Mouse (Mus musculus): ENCODE measurements around the gene Kcnf1.
"Not testable (repeated sequence)": the region's sequence is repeated elsewhere in the genome, so short reads cannot be mapped to it uniquely, and the experiment has no call there.

The Kcnf1 gene

DNA sequence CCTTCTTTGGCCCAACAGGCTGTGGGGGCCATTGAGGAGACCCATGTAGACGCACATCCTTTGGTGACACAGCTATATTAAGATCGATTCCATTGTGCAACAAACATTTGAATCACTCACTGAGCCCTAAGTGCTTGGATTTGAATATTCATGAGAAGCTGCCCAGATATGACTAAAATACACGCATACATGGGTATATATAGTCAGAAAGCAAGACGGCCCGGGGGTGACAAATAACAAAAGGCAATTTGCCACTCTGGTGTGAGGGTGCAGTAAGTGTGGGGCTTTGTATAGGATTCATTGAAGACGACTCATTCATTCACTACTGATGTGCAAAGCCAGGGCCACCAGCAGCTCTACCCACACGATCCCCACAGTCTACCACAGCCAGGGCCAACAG lies 17.1 kb downstream of the Kcnf1 start:
- no peak for DNase-seq (ENCODE audit: low read depth, low spot score)

GRCm38 (mm10) chr12:17157558-17157957 lies 19.1 kb downstream of the Kcnf1 start:
- no peak for DNase-seq (ENCODE audit: low read depth, low spot score)

- DNase-seq (ENCODE audit: low read depth, low spot score) = no peak
Measured at GRCm38 (mm10) chr12:17155781-17156180, 20.9 kb downstream of the Kcnf1 start.

DNA sequence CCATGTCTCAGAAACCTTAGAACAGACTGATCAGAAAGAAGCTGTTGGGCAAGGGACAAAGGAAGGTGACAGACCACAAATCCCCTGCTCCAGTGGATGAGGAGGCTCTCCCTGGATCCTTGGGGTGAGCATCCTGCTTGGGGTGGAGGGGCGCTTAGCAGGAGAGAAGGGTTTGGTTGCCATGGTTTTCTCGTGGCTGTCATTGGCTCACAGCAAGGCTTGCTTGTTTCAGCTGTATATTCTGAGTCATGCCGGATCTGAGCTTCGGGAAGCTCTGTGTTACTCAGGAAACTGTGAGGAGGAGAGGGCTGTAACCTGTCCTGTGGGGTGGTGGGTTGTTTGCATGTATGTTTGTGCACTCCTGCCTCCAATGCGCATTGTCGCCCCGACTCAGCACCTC lies 23.8 kb downstream of the Kcnf1 start:
- DNase-seq (ENCODE audit: low read depth, low spot score) = no peak

- no peak for DNase-seq (ENCODE audit: low read depth, low spot score)
Measured at GRCm38 (mm10) chr12:17148920-17149319, 27.8 kb downstream of the Kcnf1 start.

GRCm38 (mm10) chr12:17141791-17142190 lies 34.9 kb downstream of the Kcnf1 start:
- no peak for DNase-seq (ENCODE audit: low read depth, low spot score)

GRCm38 (mm10) chr12:17140436-17140835 lies 36.3 kb downstream of the Kcnf1 start:
- no peak for DNase-seq (ENCODE audit: low read depth, low spot score)

GRCm38 (mm10) chr12:17134546-17135096 lies 42.1 kb downstream of the Kcnf1 start:
- no peak for DNase-seq (ENCODE audit: low read depth, low spot score)

GRCm38 (mm10) chr12:17132243-17132642 lies 44.4 kb downstream of the Kcnf1 start:
- DNase-seq (ENCODE audit: low read depth, low spot score) = no peak

GRCm38 (mm10) chr12:17131563-17131962 lies 45.1 kb downstream of the Kcnf1 start:
- DNase-seq (ENCODE audit: low read depth, low spot score) = no peak

- DNase-seq (ENCODE audit: low read depth, low spot score) = not testable (repeated sequence)
Measured at GRCm38 (mm10) chr12:17122881-17123280, 53.8 kb downstream of the Kcnf1 start.
